Comparison of ENCODE assay signal across 25 mouse cellular contexts in the genomic region with DNA sequence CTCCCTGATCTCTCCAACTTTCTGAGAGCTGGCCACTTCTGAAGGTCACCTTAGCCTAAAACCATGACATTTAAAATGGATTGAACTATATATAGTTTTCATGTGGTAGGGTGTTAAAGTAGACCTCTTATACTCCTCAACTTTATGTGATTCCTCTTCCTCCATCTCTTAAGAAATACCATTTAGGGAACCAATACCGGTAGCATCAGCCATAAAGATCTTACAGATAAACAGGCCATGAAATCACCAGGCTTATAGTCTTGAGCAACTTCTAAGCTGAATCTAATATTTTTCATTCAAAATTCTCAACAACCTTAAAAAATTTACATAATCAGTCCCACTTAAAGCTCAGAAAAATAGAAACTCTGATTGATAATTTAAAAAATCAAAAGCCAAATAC. TPM values are rescaled to one million over a fixed set of nuclear protein-coding genes. Genes with fewer than 3 reads are reported as not detected.
DNase-seq lines count a peak whose midpoint lies in the region; ATAC-seq and TF ChIP-seq lines count a peak whose summit lies in the region.
"Had no signal": no experiment of that assay in that cellular context is flagged by ENCODE, and none has a peak within 500 bp of the region (broad histone marks: within the 10 kb centered on the region; RNA-seq: fewer than 3 reads in every experiment).

No protein-coding gene starts in this region.

- no peaks in the 10 kb centered on the region for H3K79me2 ChIP-seq in MEL (ENCODE audit: control insufficient read depth, insufficient read depth, low read length, poor library complexity)

- no peak for TF ChIP-seq CTCF in MEL (IDR thresholded peaks at IDR 0.05 in 2 of 3, conservative IDR thresholded peaks at IDR 0.05 in 1 of 3; ENCODE audit: control insufficient read depth in 1 of 3, insufficient read depth in 1 of 3, low read depth in 2 of 3, low read length in 3 of 3, poor library complexity in 1 of 3, severe bottlenecking in 1 of 3)

- H3K27ac ChIP-seq in MEL (ENCODE audit: control insufficient read depth, low read depth, low read length), result no peak overlapping the region
- H3K27ac ChIP-seq in hindbrain, embryonic 11.5 days (ENCODE audit: low read depth, low read length), result no peak overlapping the region
- H3K27ac ChIP-seq: embryonic facial prominence, embryonic 10.5 days; embryonic facial prominence, embryonic 12.5 days; forebrain, embryonic 13.5 days; forebrain, embryonic 15.5 days had no signal

- H3K4me1 ChIP-seq in MEL (ENCODE audit: control insufficient read depth in 1 of 2, insufficient read depth in 2 of 2, low read length in 2 of 2), result no peaks in the 10 kb centered on the region
- H3K4me1 ChIP-seq in hindbrain, embryonic 11.5 days (replicated peaks; ENCODE audit: control insufficient read depth, insufficient read depth, low read length), result no peaks in the 10 kb centered on the region
- H3K4me1 ChIP-seq: embryonic facial prominence, embryonic 10.5 days; embryonic facial prominence, embryonic 12.5 days; forebrain, embryonic 15.5 days had no signal

- H3K4me2 ChIP-seq in hindbrain, embryonic 11.5 days (replicated peaks; ENCODE audit: low read depth, low read length), result no peak overlapping the region
- H3K4me2 ChIP-seq: embryonic facial prominence, embryonic 12.5 days; forebrain, embryonic 13.5 days; forebrain, embryonic 15.5 days had no signal

- no peaks in the 10 kb centered on the region for H3K27me3 ChIP-seq in MEL (ENCODE audit: control insufficient read depth in 1 of 2, insufficient read depth in 2 of 2, low read length in 2 of 2)
- no peaks in the 10 kb centered on the region for H3K27me3 ChIP-seq in hindbrain, embryonic 11.5 days (ENCODE audit: control insufficient read depth, insufficient read depth, low read length)
- H3K27me3 ChIP-seq: CH12.LX; embryonic facial prominence, embryonic 12.5 days; forebrain, embryonic 13.5 days; forebrain, embryonic 15.5 days had no signal

- no peaks in the 10 kb centered on the region for H3K9me3 ChIP-seq in MEL (replicated peaks; ENCODE audit: insufficient read depth, low read length)
- no peaks in the 10 kb centered on the region for H3K9me3 ChIP-seq in hindbrain, embryonic 11.5 days (ENCODE audit: control insufficient read depth, low read length)
- H3K9me3 ChIP-seq: embryonic facial prominence, embryonic 10.5 days; embryonic facial prominence, embryonic 12.5 days; forebrain, embryonic 13.5 days; forebrain, embryonic 15.5 days had no signal

- no peak for TF ChIP-seq POLR2A in MEL (IDR thresholded peaks at IDR 0.05; ENCODE audit: control insufficient read depth in 1 of 2, insufficient read depth in 1 of 2, low read depth in 1 of 2, low read length in 2 of 2, poor library complexity in 1 of 2)

- H3K4me3 ChIP-seq in MEL (ENCODE audit: control insufficient read depth in 1 of 2, insufficient read depth in 1 of 2, low read depth in 2 of 2, low read length in 2 of 2), result no peak overlapping the region
- H3K4me3 ChIP-seq in hindbrain, embryonic 11.5 days (ENCODE audit: low read depth, low read length), result no peak overlapping the region
- H3K4me3 ChIP-seq: embryonic facial prominence, embryonic 10.5 days; embryonic facial prominence, embryonic 12.5 days; forebrain, embryonic 13.5 days; forebrain, embryonic 15.5 days had no signal

- ATAC-seq in granulocyte monocyte progenitor cell, adult 5-6 weeks (replicated peaks; ENCODE audit: poor library complexity, severe bottlenecking), result peak; percentile 90
- peak; percentile 81 for ATAC-seq in megakaryocyte progenitor cell, adult 5-6 weeks (replicated peaks; ENCODE audit: poor library complexity)
- ATAC-seq in hindbrain, embryonic 11.5 days (ENCODE audit: low FRiP score), result no peak
- ATAC-seq: CD4-positive, CD25-positive, alpha-beta regulatory T cell, adult 4 months; forebrain, embryonic 13.5 days; forebrain, embryonic 15.5 days; forebrain, postnatal 0 days had no signal

- TF ChIP-seq RAD21 in MEL (IDR thresholded peaks at IDR 0.05; ENCODE audit: low read depth, low read length), result no peak

- no peaks in the 10 kb centered on the region for H3K36me3 ChIP-seq in MEL (ENCODE audit: control insufficient read depth in 1 of 2, insufficient read depth in 2 of 2, low read length in 2 of 2)
- no peaks in the 10 kb centered on the region for H3K36me3 ChIP-seq in hindbrain, embryonic 11.5 days (ENCODE audit: control insufficient read depth, insufficient read depth, low read length)
- H3K36me3 ChIP-seq: embryonic facial prominence, embryonic 10.5 days; embryonic facial prominence, embryonic 12.5 days; forebrain, embryonic 15.5 days; G1E had no signal

- no peak for TF ChIP-seq EP300 in MEL (IDR thresholded peaks at IDR 0.05; ENCODE audit: low read depth in 1 of 2, low read length in 2 of 2)

- DNase-seq in 416B (ENCODE audit: low read depth) (peak; percentile 56), MEL (ENCODE audit: low read depth, low spot score) (peak; percentile 10)
- no peak for DNase-seq in hindbrain, embryonic 11.5 days (ENCODE audit: low spot score)
- DNase-seq in urinary bladder, postnatal 4 days (ENCODE audit: low spot score in 2 of 2), result no peak
- DNase-seq in heart, adult 9 months (ENCODE audit: low spot score in 2 of 2), result no peak
- DNase-seq: adrenal gland, adult 2 months; adrenal gland, postnatal 10 days; adrenal gland, postnatal 25 days; B cell, adult 2 months; cerebellum, adult 11 months; cerebellum, adult 18-20 months; cerebellum, adult 8-10 months; cerebellum, adult 9-11 months; cerebellum, postnatal 14 days; cerebellum, postnatal 36 days; forebrain, postnatal 0 days had no signal

- 96% methylated on average over 1 of the region's 1 CpGs for WGBS in hindbrain, embryonic 11.5 days

- H3K9ac ChIP-seq in MEL (ENCODE audit: control insufficient read depth, low read depth, low read length, poor library complexity, severe bottlenecking), result no peak overlapping the region
- H3K9ac ChIP-seq in hindbrain, embryonic 11.5 days (ENCODE audit: low read depth, low read length), result no peak overlapping the region
- H3K9ac ChIP-seq: embryonic facial prominence, embryonic 12.5 days; forebrain, embryonic 13.5 days; forebrain, embryonic 15.5 days; forebrain, postnatal 0 days had no signal

TF ChIP-seq in MEL, 35 proteins besides CTCF, POLR2A, EP300 and RAD21:
- TF ChIP-seq CHD1 (IDR thresholded peaks at IDR 0.05; ENCODE audit: low read depth, low read length) (no peak), ETS1 (IDR thresholded peaks at IDR 0.05; ENCODE audit: low read depth, low read length) (no peak), MXI1 (IDR thresholded peaks at IDR 0.05; ENCODE audit: low read depth, low read length) (no peak), MYB (IDR thresholded peaks at IDR 0.05; ENCODE audit: low read depth, low read length) (no peak), ELF1 (IDR thresholded peaks at IDR 0.05; ENCODE audit: low read depth, low read length) (no peak), GABPA (IDR thresholded peaks at IDR 0.05; ENCODE audit: low read depth, low read length) (no peak)

RNA-seq across cellular contexts. Expression of a gene that starts 56.2 kb away (rescaled TPM):
- total RNA-seq in MEL (2012; rRNA removed), result 77.1 and 157 TPM in 2 replicates
- 1 to 10 TPM in 1 of 2 experiments, not detected in 1; 7.4 TPM for polyA plus RNA-seq in MEL (2012; ENCODE audit: insufficient read depth in 1 of 2, insufficient read length in 2 of 2, low read depth in 1 of 2, low replicate concordance in 2 of 2, missing spikeins in 1 of 2)
- total RNA-seq in granulocyte monocyte progenitor cell, adult 5-6 weeks (2014; fragmentation: Nextera tagmentation), result 34.7 and 59.2 TPM in 2 replicates
- 14.6 and 20.7 TPM in 2 replicates for total RNA-seq in granulocyte monocyte progenitor cell, adult 5-6 weeks (2017)
- total RNA-seq in megakaryocyte progenitor cell, adult 5-6 weeks (2015), result 40.1 and 57.4 TPM in 2 replicates
- 14.5 and 14.6 TPM in 2 replicates for total RNA-seq in megakaryocyte progenitor cell, adult 5-6 weeks (2017)
- polyA plus RNA-seq in hindbrain, embryonic 11.5 days (2014; fragmentation: Nextera tagmentation; extraction: Ambion mirVana), result 0.64 and 1.2 TPM in 2 replicates
- polyA plus RNA-seq: adrenal gland, adult 2 months; embryonic facial prominence, embryonic 10.5 days; forebrain, postnatal 0 days had no signal

Comparison
In these comparisons a context has a peak if more than half of its experiments do, and no peak if none do; other contexts are left out.
1. DNase-seq: peak in 416B (single experiment) and MEL (single experiment); none in hindbrain, embryonic 11.5 days (single experiment), urinary bladder, postnatal 4 days (0 of 2) and heart, adult 9 months (0 of 2).